Mouse (Mus musculus) adrenal gland, postnatal 36 days (tissue): ENCODE data around the gene Letmd1. TPM values are rescaled to one million over a fixed set of nuclear protein-coding genes. Genes with fewer than 3 reads are reported as not detected.

Source experiments
- DNase-seq, 2 experiments: peaks; one replicate each; pipeline ENCODE4 v3.0.0; 2021; ENCODE audit warnings: mixed read lengths in 1 of 2
- long read RNA-seq, 2 experiments: library from polyadenylated mRNA; stranded (forward); transcript quantifications; one replicate each; pipeline ENCODE4 v2.0.0; 2021; ENCODE audit warnings: borderline sequencing depth in 2 of 2
- total RNA-seq, 2 experiments: library from RNA; stranded (reverse); gene quantifications; 2 replicates each; pipeline ENCODE4 v1.2.3; 2021

Gene Letmd1
- total RNA-seq = 100 to 1,000 TPM; 138 to 150 TPM
- long read RNA-seq, experiment 1, transcript Letmd1-206 (9 exons, 1,222 nt) = minor isoform, 11 of 141 reads
- long read RNA-seq, experiment 1, transcript Letmd1-201 (9 exons, 2,502 nt) = major isoform, 84 of 141 reads
- long read RNA-seq, experiment 1, partial matches to known transcripts = 11 of 141 reads
- long read RNA-seq, experiment 1, other reads (novel, unspliced or antisense) = 34 of 141 reads
- long read RNA-seq, experiment 2, transcript Letmd1-206 (9 exons, 1,222 nt) = minor isoform, 6 of 89 reads
- long read RNA-seq, experiment 2, transcript Letmd1-201 (9 exons, 2,502 nt) = major isoform, 73 of 89 reads
- long read RNA-seq, experiment 2, partial matches to known transcripts = 6 of 89 reads
- long read RNA-seq, experiment 2, other reads (novel, unspliced or antisense) = 4 of 89 reads

DNA sequence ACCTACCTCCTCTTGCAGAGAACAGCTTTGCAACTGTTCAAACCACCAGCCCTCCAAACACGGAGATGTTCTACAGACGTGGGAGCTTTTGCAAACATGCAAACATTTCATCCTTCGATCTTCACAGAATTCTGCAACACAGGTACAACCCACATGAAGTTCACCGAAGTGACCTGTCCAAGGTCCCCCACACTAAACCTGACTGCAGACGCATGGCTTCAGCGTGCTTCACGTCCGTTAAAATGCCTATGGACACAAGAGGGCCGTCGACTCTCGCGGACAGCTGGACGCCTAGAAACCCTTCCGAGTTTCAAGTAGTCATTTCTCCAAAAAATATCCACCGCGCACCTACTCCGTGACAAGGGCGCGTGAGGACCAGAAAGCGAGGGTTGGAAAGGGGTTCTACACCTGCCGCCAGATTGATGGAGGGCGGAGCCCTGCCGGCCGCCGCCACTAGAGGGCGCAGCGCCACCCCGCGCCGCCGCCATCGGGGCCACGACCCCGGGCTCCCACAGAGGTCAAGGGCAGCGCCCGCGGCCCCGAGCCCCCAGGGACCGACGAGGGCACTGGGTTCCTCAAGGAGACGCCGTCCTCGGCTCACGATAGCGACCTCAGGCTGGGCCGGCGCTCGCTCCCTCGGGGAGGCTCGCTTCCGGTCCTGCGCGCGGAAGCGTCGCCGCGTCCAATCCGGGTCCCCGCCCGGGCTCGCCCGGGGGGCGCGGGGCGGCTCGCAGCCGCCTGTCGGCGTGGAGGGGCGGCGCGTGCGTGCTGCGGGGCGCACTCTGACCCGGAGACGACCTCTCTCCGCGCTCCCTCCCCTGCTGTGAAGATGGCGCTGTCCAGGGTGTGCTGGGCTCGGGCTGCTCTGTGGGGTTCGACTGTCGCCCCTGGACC, at the start of gene Letmd1:
Letmd1 (plus strand) TSS at position 729 of the 894 bp plus-strand sequence.
- peak; percentile 93 to 96 for DNase-seq

DNA sequence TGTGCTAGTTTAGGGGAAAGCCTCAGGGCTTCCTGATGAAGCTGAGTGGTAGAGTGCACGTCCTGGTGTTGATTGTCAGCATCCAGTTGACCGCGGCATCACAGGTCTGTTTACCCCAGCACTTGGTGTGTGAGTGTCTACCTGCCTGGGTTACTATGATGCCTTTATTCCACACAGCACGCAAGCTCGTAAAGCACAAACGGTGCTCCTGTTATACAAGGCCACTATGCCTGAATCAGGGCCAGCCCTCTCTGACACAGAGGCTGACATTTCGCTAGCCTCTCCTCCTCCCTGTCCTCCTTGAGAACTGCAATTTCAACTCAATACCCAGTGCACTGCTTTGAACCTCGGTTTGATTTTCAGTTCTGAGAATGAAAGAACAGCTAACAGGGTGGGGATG, 49.5 kb upstream of the Letmd1 start:
- DNase-seq = peak; percentile 74 to 78

DNA sequence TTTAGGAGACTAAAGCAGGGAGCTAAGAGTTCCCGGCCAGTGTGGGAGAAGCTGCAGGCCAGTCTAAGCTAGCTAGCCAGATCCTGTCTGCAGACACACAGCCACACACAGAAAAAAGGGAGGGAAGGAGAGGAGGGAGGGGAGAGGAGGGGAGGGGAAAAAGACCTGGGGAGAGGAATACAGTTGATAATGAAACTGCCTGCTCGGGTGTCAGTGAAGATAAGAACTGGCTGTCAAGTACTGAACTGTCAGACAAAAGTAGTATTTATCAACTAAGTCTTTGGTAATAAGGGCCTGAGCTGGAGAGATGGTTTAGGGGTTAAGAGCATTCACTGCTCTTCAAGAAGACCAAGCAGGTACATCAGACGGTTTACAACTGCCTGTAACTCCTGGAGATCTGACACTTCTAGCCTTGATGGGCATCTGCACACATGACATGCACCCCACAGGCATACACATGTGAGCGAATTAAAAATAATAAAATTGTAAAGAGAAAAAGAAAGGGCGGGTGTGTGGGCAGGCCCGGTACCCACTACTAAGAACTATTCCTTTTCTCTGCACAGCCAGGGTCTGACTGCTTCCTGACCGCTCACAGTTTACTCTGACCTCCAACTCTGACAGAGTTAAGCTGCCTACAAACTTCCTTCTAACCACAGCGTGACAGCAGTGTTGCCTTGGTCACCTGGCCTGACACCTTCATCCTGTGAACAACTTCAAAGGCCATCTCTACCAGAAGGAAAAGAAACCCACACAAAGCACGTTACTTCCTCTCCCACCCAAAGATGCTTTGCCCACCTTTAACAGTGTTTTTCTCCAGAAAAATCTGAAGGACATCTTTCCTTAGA, 48.7 kb upstream of the Letmd1 start:
- peak in 1 of 2 experiments; percentile 40 for DNase-seq

DNA sequence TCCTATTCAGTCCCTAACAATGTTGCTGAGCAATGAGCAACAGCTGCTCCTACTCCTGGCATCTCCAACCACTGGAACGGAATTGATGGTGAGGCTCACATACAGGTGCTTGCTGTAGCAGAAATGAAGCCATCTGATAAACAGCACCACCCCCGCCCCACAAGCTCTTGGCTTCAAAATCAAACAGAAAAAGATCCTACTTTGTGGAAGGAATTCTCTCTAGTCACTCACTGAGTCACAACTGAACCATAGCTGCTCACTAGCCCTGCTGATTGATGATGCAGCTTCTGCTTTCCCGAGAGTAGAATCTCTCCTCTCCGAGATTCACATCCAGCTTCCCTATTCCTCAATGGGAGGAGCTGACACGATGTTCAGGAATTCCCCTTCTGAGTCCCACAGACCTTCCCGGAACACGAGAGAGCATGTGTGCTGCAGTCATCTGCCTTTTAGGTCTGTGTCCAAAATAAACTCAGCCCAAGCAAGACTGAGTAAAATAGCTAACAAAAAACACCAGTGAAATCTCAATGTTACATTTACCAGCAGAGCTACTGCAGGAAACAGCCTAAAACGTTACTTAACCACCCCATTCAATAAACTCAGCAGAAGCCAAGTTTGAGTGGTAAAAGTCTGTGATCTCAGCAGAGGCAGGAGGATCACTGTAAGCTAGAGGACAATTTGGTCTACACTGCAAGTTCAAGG, 47.6 kb upstream of the Letmd1 start:
- peak in 1 of 2 experiments; percentile 54 for DNase-seq

DNA sequence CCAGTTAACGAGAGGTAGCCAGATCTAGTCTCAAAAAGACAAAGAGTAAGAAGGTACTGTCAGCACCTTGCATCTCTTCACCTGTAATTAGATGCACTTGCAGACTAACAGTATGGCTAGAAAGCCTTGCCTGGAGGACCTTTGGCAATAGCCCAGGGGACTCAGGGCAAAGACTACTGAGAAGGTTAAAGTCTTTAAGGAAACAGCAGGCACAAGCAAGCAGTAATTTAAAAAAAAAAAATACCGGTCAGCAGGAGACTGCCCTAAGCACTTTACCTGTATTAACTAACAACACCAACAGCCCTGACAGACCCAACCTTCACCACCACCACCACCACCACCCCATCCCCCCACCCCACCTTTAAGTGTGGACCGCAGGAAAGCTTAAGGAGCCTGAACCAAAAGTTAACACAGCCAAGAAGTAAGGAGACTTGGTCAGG, 47.0 kb upstream of the Letmd1 start, which contains the start of gene Gm5475:
Gm5475 (plus strand) TSS at position 390 of the 440 bp plus-strand sequence.
- DNase-seq = peak in 1 of 2 experiments; percentile 32

DNA sequence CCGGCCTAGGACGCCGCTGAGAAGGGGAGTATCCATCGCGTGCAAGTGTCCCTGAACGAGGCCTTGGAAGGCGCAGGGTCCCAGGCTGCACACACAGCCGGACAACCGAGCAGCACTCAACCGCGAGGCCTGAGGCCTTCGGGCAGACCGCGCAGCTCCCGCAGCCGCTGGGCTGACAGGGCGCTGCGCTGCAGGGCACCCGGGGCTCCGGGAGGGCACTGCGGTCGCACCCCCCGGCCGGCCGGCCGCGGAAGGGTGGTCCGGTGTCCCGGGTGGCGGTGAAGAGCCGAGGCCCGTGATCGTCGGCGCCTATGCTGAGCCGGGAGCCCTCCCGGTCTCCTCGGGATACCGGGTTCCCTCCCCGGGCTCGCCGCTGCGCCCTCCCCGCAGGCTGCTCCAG, 46.3 kb upstream of the Letmd1 start:
- peak; percentile 59 to 62 for DNase-seq

DNA sequence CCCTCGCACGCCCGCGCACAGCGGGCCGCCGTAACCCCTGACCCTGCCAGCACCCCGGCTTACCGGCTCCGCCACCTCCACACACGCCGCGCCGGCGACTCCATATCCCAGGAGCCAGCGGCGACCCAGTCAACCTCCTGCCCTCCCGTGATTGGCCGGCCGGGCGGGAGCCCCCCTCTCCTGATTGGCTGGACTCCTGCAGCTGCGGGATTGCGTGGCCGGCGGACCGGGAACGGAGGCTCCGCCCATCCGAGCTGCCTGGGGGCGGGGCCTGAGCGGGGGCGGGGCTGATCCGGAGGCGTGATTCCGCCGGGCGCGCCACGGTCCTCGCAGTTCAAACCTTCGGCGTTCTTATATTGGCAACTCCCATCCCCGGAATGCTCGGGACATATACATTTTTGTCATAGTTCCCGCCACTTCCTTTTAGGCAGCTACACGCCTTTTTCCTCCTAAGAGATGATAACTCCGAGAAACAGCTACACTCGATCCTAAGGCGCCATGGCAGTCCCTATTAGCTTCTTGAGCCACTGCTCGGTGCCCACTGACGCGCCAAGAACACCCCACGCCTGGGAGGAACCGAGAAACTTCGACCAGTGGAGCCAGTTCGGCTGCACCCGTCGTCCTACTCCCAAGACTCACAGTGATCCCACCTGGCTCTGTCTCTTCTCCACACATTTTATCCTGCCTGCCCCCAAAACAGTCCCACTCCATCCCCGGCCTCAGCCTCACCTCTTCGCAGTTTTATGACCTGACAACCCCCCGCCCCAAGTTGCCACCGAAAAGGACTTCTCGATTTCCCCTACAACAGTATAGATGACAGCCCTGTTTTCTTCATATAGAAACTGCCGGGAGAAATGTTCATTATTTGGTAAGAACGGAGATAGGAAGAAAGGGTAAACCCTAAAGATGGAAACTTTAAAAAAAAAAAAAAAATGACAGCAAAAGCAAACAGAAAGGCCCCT, 45.6 kb upstream of the Letmd1 start:
- DNase-seq = peak; percentile 99

DNA sequence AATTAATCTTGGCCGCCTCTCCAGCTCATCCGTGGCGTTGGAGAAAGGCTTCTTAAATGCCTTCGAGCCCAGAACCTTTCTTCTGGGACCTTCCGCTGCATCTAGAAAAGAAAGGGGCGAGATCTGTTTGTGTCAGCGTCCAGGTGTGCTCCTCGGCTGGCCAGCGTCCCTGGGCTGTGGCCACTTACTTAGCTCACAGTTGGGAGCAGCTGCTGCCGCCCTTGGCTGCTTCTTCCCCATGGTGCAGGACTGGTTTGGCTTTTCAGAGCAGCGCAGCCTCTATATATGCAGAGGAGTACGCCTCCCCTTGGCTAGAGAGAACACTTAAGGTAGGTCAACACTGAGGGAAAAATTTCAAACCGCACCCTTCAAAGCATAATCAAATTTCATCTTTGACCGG, 44.9 kb upstream of the Letmd1 start:
- DNase-seq = peak in 1 of 2 experiments; percentile 44

DNA sequence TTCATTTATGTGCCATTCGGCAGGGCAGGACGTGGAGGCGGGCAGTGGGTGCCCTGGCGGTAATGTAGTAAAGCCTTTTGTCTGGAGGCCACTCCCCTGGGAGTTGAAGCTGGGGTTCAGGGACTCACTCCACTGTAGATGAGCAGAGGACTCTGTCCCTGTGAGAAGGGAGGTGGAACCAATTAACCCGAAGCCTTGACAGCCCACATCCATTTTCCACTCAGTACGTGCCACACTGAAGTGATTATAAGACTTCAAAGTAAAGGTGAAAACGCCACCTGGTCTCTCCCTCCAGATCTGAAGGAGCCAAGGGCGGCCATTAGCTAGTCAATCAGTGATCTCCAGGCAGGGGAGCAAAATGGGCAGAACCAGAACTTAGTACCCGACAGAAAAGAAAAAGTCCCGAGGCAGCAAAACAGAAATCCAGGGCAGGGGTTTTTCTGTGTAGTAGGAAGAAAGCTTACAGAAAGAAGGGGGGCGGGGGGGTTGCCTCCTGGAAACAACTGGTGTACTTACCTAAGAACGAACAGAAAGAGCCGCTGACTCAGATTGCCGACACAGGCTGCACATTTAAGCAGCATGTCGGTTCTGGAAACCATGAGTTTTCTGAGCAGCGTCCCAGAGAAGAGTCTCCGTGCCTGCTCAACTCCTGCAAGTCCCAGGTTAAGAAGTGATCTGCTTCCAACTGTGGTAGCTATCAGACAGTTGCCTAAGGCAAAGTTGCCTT, 44.3 kb upstream of the Letmd1 start, which contains the start of gene Slc11a2:
Slc11a2 (minus strand) TSS at position 677 of the 727 bp plus-strand sequence.
- peak in 1 of 2 experiments; percentile 41 for DNase-seq

DNA sequence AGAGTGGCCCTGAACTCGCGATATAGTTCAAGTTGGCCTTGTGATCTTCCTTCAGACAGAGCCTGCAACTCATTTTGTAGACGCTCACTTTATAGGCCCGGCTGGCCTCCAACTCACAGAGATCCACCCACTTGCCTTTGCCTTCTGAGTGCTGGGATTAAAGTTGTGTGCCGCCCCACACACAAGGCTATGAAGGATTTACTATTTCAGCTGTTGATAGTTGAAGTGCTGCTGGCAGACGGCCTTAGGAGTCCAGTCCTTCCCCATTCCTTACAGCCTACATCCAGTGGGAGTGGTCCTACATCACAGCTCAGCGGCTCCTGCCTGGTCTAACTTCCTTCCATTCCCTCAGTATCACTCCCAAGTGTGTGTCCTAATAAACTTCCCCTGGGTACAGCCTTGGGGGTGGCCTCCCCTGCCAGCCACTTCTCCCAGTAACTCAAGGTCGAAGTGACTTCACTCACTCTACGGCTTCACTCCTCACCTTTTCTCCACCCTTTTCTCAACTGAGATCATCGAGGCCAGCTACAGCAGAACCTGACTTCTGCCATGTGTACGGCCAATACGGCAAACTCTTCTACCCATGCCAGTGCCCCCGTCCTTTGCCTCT, 40.4 kb upstream of the Letmd1 start:
- peak; percentile 54 to 62 for DNase-seq

DNA sequence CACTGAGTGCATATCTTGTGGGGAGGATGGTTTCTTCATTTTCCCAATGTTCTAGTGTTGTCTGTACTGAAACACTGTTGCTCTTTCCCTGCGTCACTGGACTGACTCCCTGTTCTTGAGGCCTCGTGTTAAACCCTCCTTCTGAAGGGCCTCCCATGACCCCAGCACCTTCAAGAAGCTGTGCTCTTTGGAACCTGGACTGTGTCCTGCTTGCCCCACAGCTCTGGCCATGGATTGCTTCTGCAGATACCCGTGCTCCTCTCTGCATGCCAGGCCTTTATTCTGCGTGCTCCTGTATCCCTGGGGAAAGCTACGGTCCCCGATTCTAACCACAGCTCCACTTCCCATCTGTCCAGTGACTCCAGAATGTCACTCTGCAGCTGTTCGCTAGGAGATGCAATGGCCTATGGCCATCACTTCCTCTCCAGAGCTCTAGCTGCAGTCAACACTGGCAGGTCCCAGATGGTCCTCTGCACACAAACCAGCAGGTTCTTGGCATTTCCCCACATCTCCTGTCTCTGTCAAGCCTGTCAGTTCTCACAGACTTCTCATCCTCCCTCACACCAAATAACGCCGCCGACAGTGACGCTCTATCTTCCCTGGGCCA, 38.8 kb upstream of the Letmd1 start:
- DNase-seq = no peak

DNA sequence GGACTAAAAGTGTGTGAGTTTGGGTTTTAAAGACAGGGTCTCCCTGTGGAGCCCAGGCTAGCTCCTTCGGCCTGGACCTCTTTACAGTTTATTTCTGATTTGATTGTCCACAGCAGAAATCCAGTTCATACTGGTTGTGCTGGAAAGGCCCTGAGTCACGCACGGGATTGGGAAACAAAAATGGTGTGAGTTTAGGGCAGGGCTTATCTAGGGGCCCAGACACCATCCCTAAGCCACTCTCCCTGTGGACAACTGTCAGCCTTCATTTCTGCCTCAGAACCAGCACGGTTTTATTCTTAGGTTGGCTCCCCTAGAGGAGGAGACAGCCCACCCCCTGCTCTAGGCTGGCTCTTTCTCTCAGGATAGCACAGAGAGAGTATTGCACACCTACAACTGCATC, 35.6 kb upstream of the Letmd1 start:
- no peak for DNase-seq

DNA sequence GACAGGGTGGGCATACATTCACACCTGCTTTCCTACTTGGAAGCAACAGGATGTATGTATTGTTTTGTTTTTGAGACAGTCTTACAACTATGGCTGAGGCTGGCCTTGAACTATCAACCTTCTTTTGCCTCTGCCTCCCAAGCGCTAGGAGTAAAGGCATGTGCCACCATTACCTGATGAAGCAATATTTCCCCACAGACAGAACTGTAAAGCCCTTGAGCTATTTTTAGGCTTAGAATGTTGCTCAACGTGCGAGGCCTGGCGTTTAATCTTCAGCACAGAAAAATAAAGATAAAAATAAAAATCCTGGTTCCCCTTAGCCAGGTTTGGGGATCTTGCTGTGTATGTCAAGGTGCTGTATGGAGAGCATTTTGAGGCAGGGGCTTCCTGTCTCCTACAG, 32.7 kb upstream of the Letmd1 start:
- no peak for DNase-seq

DNA sequence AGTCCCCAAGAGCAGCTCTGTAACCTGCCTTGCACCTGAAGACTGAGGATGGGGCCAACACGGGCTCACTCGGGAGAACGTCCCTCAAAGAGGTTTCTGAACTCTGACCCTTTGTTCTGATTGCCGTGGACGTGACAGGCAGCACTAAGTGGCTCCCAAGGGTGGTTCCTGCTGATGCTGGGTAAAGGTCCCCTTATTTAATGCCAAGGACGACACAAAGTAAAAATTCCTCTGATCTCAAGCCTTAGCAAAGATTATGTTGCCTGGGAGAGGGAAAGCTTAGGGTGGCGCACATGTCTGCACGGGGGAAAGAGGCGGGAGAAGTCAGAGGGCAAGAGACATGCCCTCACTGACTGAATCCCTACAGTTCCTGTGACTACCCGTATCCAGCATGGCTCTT, 32.3 kb upstream of the Letmd1 start:
- peak; percentile 44 to 51 for DNase-seq

DNA sequence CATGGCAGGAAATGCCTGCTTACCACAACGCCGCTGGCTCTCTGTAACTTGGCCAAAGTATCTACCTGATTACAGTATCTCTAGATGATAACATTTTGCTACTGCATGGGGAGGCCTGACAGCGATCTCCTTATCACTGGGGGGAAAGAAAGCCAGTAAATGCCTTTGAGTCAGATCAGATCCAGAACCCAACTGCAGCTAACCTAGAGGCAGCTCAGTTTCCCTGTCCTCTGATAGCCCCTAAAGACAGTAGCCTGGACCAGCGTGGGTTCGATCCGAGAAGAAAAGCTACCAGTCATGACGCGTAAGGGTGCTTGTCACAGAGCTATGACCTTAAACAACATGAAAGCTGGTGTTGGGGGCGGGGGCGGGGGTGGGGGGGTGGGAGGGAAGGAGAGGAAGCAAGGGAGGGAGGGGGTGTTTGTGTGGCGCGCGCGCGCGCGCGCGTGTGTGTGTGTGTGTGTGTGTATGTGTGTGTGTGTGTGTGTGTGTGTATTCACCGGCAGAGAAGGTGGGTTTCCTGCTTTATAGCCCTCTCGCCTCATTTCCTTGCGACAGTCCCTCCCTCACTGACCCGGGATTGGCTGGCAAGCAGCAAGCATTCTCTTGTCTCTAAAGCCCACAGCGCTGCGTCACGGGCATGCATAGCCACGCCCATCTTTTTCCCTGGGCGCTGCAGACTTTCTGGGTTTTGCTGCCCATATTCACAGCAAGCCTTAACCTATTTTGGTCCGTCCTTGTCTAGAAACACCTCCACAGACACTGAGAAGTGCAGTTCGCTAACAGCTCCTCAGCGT, 25.5 kb upstream of the Letmd1 start:
- peak; percentile 91 to 93 for DNase-seq

DNA sequence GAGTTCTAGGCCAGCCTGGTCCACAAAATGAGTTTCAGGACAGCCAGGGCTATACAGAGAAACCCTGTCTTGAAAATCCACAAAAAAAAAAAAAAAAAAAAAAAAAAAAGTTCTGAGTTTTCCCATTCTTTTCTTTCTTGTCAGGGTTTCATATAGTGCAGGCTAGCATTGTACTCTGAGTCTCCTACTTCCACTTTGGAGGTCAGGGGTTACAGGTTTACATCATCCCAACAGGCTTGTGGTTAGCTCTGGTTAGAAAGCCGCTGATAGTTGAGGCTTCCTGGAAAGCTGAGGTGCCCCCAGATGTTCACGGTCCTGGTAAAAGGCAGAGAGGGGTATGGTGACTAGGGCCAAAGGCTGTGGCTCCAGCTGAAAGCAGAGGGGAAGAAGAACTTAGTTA, 21.9 kb upstream of the Letmd1 start:
- DNase-seq = no peak

DNA sequence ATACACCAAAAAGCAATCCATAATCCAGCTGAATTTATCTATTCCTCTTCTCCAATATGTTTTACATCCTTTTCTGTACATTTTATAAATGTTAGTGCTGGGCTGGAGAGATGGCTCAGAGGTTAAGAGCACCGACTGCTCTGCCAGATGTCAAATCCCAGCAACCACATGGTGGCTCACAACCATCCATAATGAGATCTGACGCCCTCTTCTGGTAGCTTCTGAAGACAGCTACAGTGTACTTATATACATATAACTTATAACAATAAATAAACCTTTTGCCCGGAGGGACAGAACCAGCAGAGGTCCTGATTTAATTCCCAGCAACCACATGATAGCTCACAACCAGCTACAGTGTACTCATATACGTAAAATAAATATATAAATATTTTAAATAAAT, 20.3 kb upstream of the Letmd1 start:
- no peak for DNase-seq
